Mouse (Mus musculus) CH12.LX (cell line): ENCODE results near the gene Ier3. TPM values are rescaled to one million over a fixed set of nuclear protein-coding genes. Genes with fewer than 3 reads are reported as not detected.

Experiments
- DNase-seq: peaks from one replicate; pipeline ENCODE4 v3.0.0-alpha.2; 2013; ENCODE audit errors: extremely low read depth
- H3K27ac ChIP-seq: 2 replicates; pipeline ENCODE4 v1.5.1; 2012; ENCODE audit warnings: low read depth, mild to moderate bottlenecking, control low read depth, moderate library complexity; ENCODE audit not compliant: insufficient read depth
- H3K27me3 ChIP-seq: replicated peaks from 2 replicates; pipeline ENCODE3; 2012; ENCODE audit warnings: inconsistent platforms
- H3K36me3 ChIP-seq, 2 experiments: replicated peaks in 1 of 2; 2 replicates each; pipeline versions ENCODE3 to v1.6.1; 2012; ENCODE audit warnings: inconsistent platforms in 1 of 2, low read length in 1 of 2, mild to moderate bottlenecking in 1 of 2, mixed read lengths in 1 of 2, moderate library complexity in 1 of 2; ENCODE audit not compliant: control insufficient read depth in 1 of 2, insufficient read depth in 1 of 2
- H3K4me1 ChIP-seq, 2 experiments: 2 replicates each; pipeline ENCODE4 v1.6.1; 2012; ENCODE audit warnings: inconsistent platforms in 1 of 2, moderate library complexity in 1 of 2; ENCODE audit not compliant: insufficient read depth in 2 of 2, control insufficient read depth in 1 of 2
- H3K4me2 ChIP-seq: 2 replicates; pipeline ENCODE4 v1.6.1; 2012; ENCODE audit warnings: low read depth, mild to moderate bottlenecking, control low read depth; ENCODE audit not compliant: poor library complexity, insufficient read depth, severe bottlenecking
- H3K4me3 ChIP-seq, 3 experiments: fragments of 150-350 bp in 1 of 3; sonication (generic) in 1 of 3; replicated peaks in 1 of 3; 2 replicates each; pipeline versions ENCODE3 to v1.5.1; 2011 to 2012; ENCODE audit warnings: low read depth in 2 of 3, low read length in 2 of 3, mild to moderate bottlenecking in 2 of 3, moderate library complexity in 2 of 3, control low read depth in 1 of 3, improper control_type of control experiment in 1 of 3, inconsistent platforms in 1 of 3, mixed read lengths in 1 of 3; ENCODE audit not compliant: poor library complexity in 1 of 3
- H3K79me2 ChIP-seq: replicated peaks from 2 replicates; pipeline ENCODE4 v1.6.1; 2012; ENCODE audit warnings: mild to moderate bottlenecking, moderate library complexity; ENCODE audit not compliant: control insufficient read depth, poor library complexity, insufficient read depth, severe bottlenecking; ENCODE audit errors: extremely low read depth
- H3K9ac ChIP-seq: 2 replicates; pipeline ENCODE4 v1.6.1; 2012; ENCODE audit warnings: low read depth, mild to moderate bottlenecking, control low read depth, moderate library complexity; ENCODE audit not compliant: insufficient read depth
- H3K9me3 ChIP-seq: replicated peaks from 2 replicates; pipeline ENCODE3; 2012; ENCODE audit warnings: low read length, inconsistent platforms, mixed read lengths
- CHD1 ChIP-seq: IDR thresholded peaks from 2 replicates; pipeline ENCODE4 v1.6.1; 2012; ENCODE audit warnings: low read depth, low read length, improper control_type of control experiment, inconsistent platforms
- CTCF ChIP-seq, 2 experiments: IDR thresholded peaks in 1 of 2; conservative IDR thresholded peaks in 1 of 2; 2 replicates each; pipeline ENCODE4 v1.5.1; 2011 to 2012; ENCODE audit warnings: low read depth in 2 of 2, low read length in 2 of 2, improper control_type of control experiment in 1 of 2, inconsistent platforms in 1 of 2, mild to moderate bottlenecking in 1 of 2, moderate library complexity in 1 of 2
- E2F4 ChIP-seq: IDR thresholded peaks from 2 replicates; pipeline ENCODE4 v1.6.1; 2011; ENCODE audit warnings: low read depth, low read length, improper control_type of control experiment; ENCODE audit not compliant: insufficient replicate concordance
- EP300 ChIP-seq: IDR thresholded peaks from 2 replicates; pipeline ENCODE4 v1.6.1; 2011; ENCODE audit warnings: low read length, improper control_type of control experiment
- ETS1 ChIP-seq: conservative IDR thresholded peaks from 2 replicates; pipeline ENCODE4 v1.6.1; 2012; ENCODE audit warnings: low read depth, mild to moderate bottlenecking, inconsistent platforms, low read length, improper control_type of control experiment, moderate library complexity
- HCFC1 ChIP-seq: IDR thresholded peaks from 2 replicates; pipeline ENCODE4 v1.6.1; 2012; ENCODE audit warnings: low read depth, mild to moderate bottlenecking, inconsistent platforms, low read length, improper control_type of control experiment
- IRF4 ChIP-seq: IDR thresholded peaks from 2 replicates; pipeline ENCODE4 v1.6.1; 2014; ENCODE audit warnings: low read depth, mild to moderate bottlenecking, inconsistent platforms, low read length, improper control_type of control experiment
- JUN ChIP-seq: IDR thresholded peaks from 2 replicates; pipeline ENCODE4 v1.6.1; 2011; ENCODE audit warnings: low read depth, mild to moderate bottlenecking, low read length, improper control_type of control experiment, moderate library complexity; ENCODE audit not compliant: insufficient read depth
- JUND ChIP-seq: conservative IDR thresholded peaks from 2 replicates; pipeline ENCODE4 v1.6.1; 2011; ENCODE audit warnings: low read depth, low read length, improper control_type of control experiment
- MAFK ChIP-seq: IDR thresholded peaks from 2 replicates; pipeline ENCODE4 v1.6.1; 2011; ENCODE audit warnings: low read length, improper control_type of control experiment; ENCODE audit not compliant: insufficient replicate concordance
- MAZ ChIP-seq: IDR thresholded peaks from 2 replicates; pipeline ENCODE4 v1.6.1; 2012; ENCODE audit warnings: low read depth, mild to moderate bottlenecking, inconsistent platforms, low read length, improper control_type of control experiment, moderate library complexity
- MEF2A ChIP-seq: IDR thresholded peaks from 2 replicates; pipeline ENCODE4 v1.6.1; 2014; ENCODE audit warnings: low read depth, mild to moderate bottlenecking, inconsistent platforms, low read length, improper control_type of control experiment, borderline replicate concordance
- MXI1 ChIP-seq: IDR thresholded peaks from 2 replicates; pipeline ENCODE4 v1.6.1; 2011; ENCODE audit warnings: mild to moderate bottlenecking, low read depth, low read length, improper control_type of control experiment
- MYC ChIP-seq: IDR thresholded peaks from 2 replicates; pipeline ENCODE4 v1.6.1; 2011; ENCODE audit warnings: low read depth, mild to moderate bottlenecking, improper control_type of control experiment, low read length
- NELFE ChIP-seq: IDR thresholded peaks from 2 replicates; pipeline ENCODE4 v1.6.1; 2011; ENCODE audit warnings: low read depth, low read length, improper control_type of control experiment
- POLR2A ChIP-seq: IDR thresholded peaks from 2 replicates; pipeline ENCODE4 v1.6.1; 2011; ENCODE audit warnings: low read depth, mild to moderate bottlenecking, improper control_type of control experiment, low read length
- POLR2AphosphoS2 ChIP-seq: IDR thresholded peaks from 2 replicates; pipeline ENCODE4 v1.6.1; 2011; ENCODE audit warnings: low read depth, low read length, improper control_type of control experiment
- RCOR1 ChIP-seq: conservative IDR thresholded peaks from 2 replicates; pipeline ENCODE4 v1.6.1; 2012; ENCODE audit warnings: low read depth, mild to moderate bottlenecking, inconsistent platforms, low read length, improper control_type of control experiment
- SIN3A ChIP-seq: IDR thresholded peaks from 2 replicates; pipeline ENCODE4 v1.6.1; 2012; ENCODE audit warnings: low read length, improper control_type of control experiment, inconsistent platforms
- SMC3 ChIP-seq: IDR thresholded peaks from 2 replicates; pipeline ENCODE4 v1.6.1; 2011; ENCODE audit warnings: low read depth, low read length, improper control_type of control experiment
- TBP ChIP-seq: conservative IDR thresholded peaks from 2 replicates; pipeline ENCODE4 v1.6.1; 2011; ENCODE audit warnings: low read depth, low read length, improper control_type of control experiment
- TCF12 ChIP-seq: IDR thresholded peaks from 2 replicates; pipeline ENCODE4 v1.6.1; 2014; ENCODE audit warnings: low read depth, mild to moderate bottlenecking, inconsistent platforms, low read length, improper control_type of control experiment
- USF1 ChIP-seq: IDR thresholded peaks from 2 replicates; pipeline ENCODE4 v1.6.1; 2014; ENCODE audit warnings: low read depth, mild to moderate bottlenecking, inconsistent platforms, low read length, improper control_type of control experiment
- ZC3H11A ChIP-seq: IDR thresholded peaks from 2 replicates; pipeline ENCODE4 v1.6.1; 2012; ENCODE audit warnings: low read depth, mild to moderate bottlenecking, inconsistent platforms, low read length, improper control_type of control experiment
- ZMIZ1 ChIP-seq: IDR thresholded peaks from 2 replicates; pipeline ENCODE4 v1.6.1; 2012; ENCODE audit warnings: low read depth, mild to moderate bottlenecking, inconsistent platforms, low read length, improper control_type of control experiment
- dilution Hi-C: fragments of 300-500 bp; cut with MboI; formaldehyde crosslinking; loops from 2 replicates; pipeline ENCODE4 v1.14.3; 2020; ENCODE audit warnings: low sequenced_read_pairs; ENCODE audit not compliant: extremely low pct_unique_long_range_greater_than_20kb, extremely low pct_ligation_motif_present
- in situ Hi-C: fragments of 300-500 bp; cut with MboI; formaldehyde crosslinking; loops from 3 replicates; pipeline ENCODE4 v1.14.3; 2019; ENCODE audit warnings: low sequenced_read_pairs, low pct_ligation_motif_present, low pct_unique_long_range_greater_than_20kb, mixed read lengths
- polyA plus RNA-seq: library from polyadenylated mRNA; unstranded; fragments of >175 nt; gene quantifications from 2 replicates; pipeline ENCODE4 v1.2.1, GENCODE M21; 2012; ENCODE audit warnings: low read depth; ENCODE audit not compliant: insufficient read length
- total RNA-seq, 2 experiments: library from RNA; depleted of rRNA; stranded (reverse); fragments of 300-350 nt in 1 of 2; fragments of >200 nt in 1 of 2; gene quantifications; 2 replicates each; pipeline ENCODE4 v1.2.3; 2012 to 2014

The Ier3 gene
- total and polyA plus RNA-seq, 3 experiments = 12.6 to 27.2 (median 15.0) TPM

DNA sequence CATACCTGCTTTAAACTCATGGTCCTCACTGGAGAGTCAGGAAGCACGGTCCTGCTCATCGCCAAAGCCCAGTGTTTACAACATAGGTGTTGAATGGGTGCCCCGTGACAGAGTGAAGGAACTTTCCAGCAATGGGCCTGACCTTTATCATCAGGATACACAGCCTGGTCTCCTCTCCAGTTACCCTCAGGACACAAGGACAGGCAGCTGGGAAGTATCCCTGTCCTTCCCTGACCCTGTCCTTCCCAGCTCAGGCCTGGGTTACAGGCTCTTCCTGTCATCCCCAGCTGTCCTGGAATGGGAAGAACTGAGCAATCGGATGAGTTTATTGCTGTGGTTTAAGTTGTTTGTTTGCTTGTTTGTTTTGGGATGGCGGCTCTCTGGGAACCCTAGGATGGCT, 38.6 kb upstream of the Ier3 start:
- no peaks in the 10 kb centered on the region for H3K36me3 ChIP-seq
- no peak overlapping the region for H3K9ac ChIP-seq
- peaks cover 7% of the 10 kb centered on the region for H3K27me3 ChIP-seq
- H3K4me1 ChIP-seq = peaks cover 0 to 17% of the 10 kb centered on the region in 2 experiments; a peak in 2 of 4 replicates
- in situ Hi-C loops = no loop called here
- H3K4me2 ChIP-seq = no peak overlapping the region
- no peaks in the 10 kb centered on the region for H3K79me2 ChIP-seq
- no peaks in the 10 kb centered on the region for H3K9me3 ChIP-seq
- TF ChIP-seq TCF12 = no peak
- TF ChIP-seq JUN = no peak
- TF ChIP-seq EP300 = no peak
- TF ChIP-seq IRF4 = no peak
- TF ChIP-seq USF1 = no peak
- no peak for TF ChIP-seq POLR2A
- TF ChIP-seq MAZ = no peak
- TF ChIP-seq MEF2A = no peak
- TF ChIP-seq MXI1 = no peak
- TF ChIP-seq ZC3H11A = no peak
- TF ChIP-seq MAFK = no peak
- no peak for TF ChIP-seq RCOR1
- TF ChIP-seq, all 38 proteins: peak for 0
- Histone ChIP-seq H3K27ac (no peak overlapping the region), H3K4me3 (no peak overlapping the region)
- dilution Hi-C loops = no loop called here
- DNase-seq = no peak

GRCm38 (mm10) chr17:35783944-35784343, 37.5 kb upstream of the Ier3 start:
- Histone ChIP-seq H3K9me3 (no peaks in the 10 kb centered on the region), H3K27me3 (peaks cover 7% of the 10 kb centered on the region), H3K4me2 (no peak overlapping the region), H3K4me3 (no peak overlapping the region), H3K27ac (no peak overlapping the region), H3K4me1 (peaks cover 0 to 21% of the 10 kb centered on the region in 2 experiments; a peak in 2 of 4 replicates), H3K36me3 (no peaks in the 10 kb centered on the region), H3K79me2 (no peaks in the 10 kb centered on the region), H3K9ac (no peak overlapping the region)
- DNase-seq = no peak
- no peak for TF ChIP-seq E2F4
- no peak for TF ChIP-seq ZC3H11A
- TF ChIP-seq SMC3 = no peak
- no peak for TF ChIP-seq POLR2AphosphoS2
- TF ChIP-seq MEF2A = no peak
- in situ Hi-C loops = no loop called here
- dilution Hi-C loops = no loop called here

GRCm38 (mm10) chr17:35785140-35785539, 36.3 kb upstream of the Ier3 start:
- in situ Hi-C loops = no loop called here
- Histone ChIP-seq H3K79me2 (no peaks in the 10 kb centered on the region), H3K27ac (no peak overlapping the region), H3K27me3 (peaks cover 7% of the 10 kb centered on the region), H3K9ac (no peak overlapping the region), H3K4me3 (no peak overlapping the region), H3K9me3 (no peaks in the 10 kb centered on the region), H3K4me2 (no peak overlapping the region), H3K4me1 (peaks cover 0 to 15% of the 10 kb centered on the region in 2 experiments; a peak in 2 of 4 replicates), H3K36me3 (no peaks in the 10 kb centered on the region)
- TF ChIP-seq MYC (no peak), TBP (no peak), POLR2AphosphoS2 (no peak), IRF4 (no peak), MAFK (no peak), NELFE (no peak), SIN3A (no peak), JUND (no peak), CTCF (conservative IDR thresholded peaks at IDR 0.05 in 1 of 2, IDR thresholded peaks at IDR 0.05 in 1 of 2; ENCODE audit: low read depth in 2 of 2, low read length in 2 of 2) (no peak), ETS1 (no peak), RCOR1 (no peak), POLR2A (no peak), CHD1 (no peak), MAZ (no peak), MEF2A (no peak), EP300 (no peak), ZMIZ1 (no peak), HCFC1 (no peak)
- TF ChIP-seq, all 38 proteins: peak for 0
- dilution Hi-C loops = no loop called here
- no peak for DNase-seq
